Mouse (Mus musculus) stomach, postnatal 0 days (tissue): Measurements from ENCODE around the gene Lrguk.

Experiments
- CTCF ChIP-seq: IDR thresholded peaks from 2 replicates; pipeline ENCODE4 v1.5.1; 2016; ENCODE audit warnings: antibody characterized with exemption, low read depth, mild to moderate bottlenecking, moderate library complexity
- EP300 ChIP-seq: optimal IDR thresholded peaks from 2 replicates; pipeline ENCODE3; 2016; ENCODE audit warnings: antibody characterized with exemption

DNA sequence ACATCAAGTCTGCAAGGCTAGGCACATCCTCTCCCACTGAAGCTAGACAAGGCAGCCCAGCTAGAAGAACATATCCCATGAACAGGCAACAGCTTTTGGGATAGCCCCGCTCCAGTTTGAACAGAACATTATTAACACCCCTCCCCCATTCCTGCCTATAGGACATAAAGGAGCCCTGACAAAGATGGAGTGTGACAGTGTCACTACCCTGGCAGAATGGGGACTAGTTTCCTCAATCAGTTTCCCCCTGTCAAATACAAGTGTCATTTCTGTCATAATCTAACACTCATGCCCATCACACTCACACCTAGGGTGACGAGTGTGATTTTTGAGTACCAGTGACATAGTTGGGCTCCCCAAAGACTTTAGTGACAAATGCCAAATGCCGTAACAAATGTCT lies 118.8 kb downstream of the Lrguk start:
- TF ChIP-seq CTCF (no peak), EP300 (no peak)
